Mouse (Mus musculus): Measurements from ENCODE around the gene Med29. TPM values are rescaled to one million over a fixed set of nuclear protein-coding genes. Genes with fewer than 3 reads are reported as not detected.
A peak's percentile ranks its signal among the peaks of the same experiment; 100 is the strongest.

Med29 gene
- polyA plus RNA-seq, 1 experiment from 2014 or later, result 57.7 TPM

DNA sequence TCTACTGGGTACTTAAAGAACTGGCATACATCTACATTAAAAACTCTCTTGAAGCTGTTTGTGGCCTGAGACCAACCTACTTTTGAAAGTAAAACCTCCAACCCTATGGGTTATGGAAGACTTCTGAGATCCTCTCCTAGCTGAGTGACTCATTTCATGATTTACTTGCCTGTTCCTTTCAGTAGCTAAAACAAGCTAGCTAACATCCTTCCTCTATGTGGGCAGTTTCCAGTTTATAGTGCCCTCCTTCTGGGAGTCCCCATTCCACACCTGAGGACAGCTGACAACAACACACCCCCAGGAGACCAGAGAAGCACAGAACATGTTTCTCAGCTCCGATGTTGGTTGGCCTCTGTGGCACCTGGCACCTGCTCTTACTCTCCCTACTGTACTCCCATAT is 30.5 kb upstream of the Med29 start:
- H3K9ac ChIP-seq, result no peak overlapping the region
- H3K4me2 ChIP-seq, result no peak overlapping the region
- H3K4me1 ChIP-seq, result 0 out of 2 replicates have a peak, but pooled peaks cover 4% of the 10 kb centered on the region
- H3K36me3 ChIP-seq, result peaks cover 76% of the 10 kb centered on the region
- no peak overlapping the region for H3K27ac ChIP-seq
- no peak for ATAC-seq (replicated peaks; ENCODE audit: low FRiP score)
- H3K9me3 ChIP-seq (replicated peaks), result no peaks in the 10 kb centered on the region
- no peak overlapping the region for H3K4me3 ChIP-seq (replicated peaks)
- 92% methylated on average over 1 of the region's 1 CpGs for WGBS
- no peaks in the 10 kb centered on the region for H3K27me3 ChIP-seq

DNA sequence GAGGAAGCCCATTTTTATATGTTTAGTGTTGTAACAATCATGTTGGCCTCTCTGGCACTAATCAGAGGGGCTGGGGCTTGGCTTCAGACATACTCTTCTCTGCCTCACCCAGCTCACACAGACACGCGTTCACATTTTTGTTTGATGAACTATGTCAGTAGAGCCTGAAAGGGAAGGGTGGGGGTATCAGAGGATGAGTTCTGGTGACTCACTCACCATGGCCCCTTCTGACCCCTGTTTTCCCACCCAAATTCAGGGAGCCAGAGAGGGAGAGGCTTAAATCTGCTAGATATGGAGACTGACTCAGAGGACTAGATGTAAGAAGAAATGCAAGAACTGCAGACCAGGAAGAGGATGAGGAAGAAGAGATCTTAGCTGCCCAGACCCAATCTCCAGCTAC is 26.9 kb upstream of the Med29 start:
- Histone ChIP-seq H3K9ac (no peak overlapping the region), H3K4me2 (no peak overlapping the region), H3K27ac (no peak overlapping the region), H3K9me3 (replicated peaks) (no peaks in the 10 kb centered on the region), H3K36me3 (peaks cover 98% of the 10 kb centered on the region), H3K4me3 (replicated peaks) (no peak overlapping the region), H3K27me3 (no peaks in the 10 kb centered on the region), H3K4me1 (0 out of 2 replicates have a peak, but pooled peaks cover 4% of the 10 kb centered on the region)
- 100% methylated on average over 2 of the region's 2 CpGs for WGBS
- no peak for ATAC-seq (replicated peaks; ENCODE audit: low FRiP score)

DNA sequence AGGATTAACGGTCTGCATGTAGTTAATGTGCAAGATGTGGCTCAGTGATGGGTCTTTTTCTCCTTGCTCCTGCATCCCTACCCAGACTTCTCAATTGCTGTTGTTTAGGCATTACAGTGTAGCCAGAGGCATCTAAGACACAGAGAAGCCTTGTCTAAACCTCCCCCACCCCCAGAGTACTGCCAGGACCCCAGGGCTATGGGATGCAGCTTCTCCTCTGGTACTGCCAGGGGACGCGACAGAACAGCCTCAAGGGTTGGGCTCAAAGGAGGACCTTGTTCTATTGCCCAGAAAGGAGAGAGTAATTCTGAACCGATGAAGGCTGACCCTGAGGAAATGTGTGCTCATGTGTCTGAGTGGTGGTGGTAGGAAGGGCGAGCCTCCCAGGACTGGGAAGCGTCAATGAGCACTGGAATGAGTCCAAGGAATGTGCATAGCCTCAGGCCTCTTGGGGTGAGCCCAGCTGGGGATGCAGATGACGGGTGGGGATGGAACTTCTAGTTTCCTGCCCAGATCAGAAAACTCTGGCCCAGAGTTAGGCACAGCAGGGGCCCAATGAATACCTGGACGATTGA is 25.7 kb upstream of the Med29 start:
- WGBS, result 74% methylated on average over 8 of the region's 8 CpGs
- Histone ChIP-seq H3K27ac (no peak overlapping the region), H3K9me3 (replicated peaks) (no peaks in the 10 kb centered on the region), H3K4me1 (0 out of 2 replicates have a peak, but pooled peaks cover 4% of the 10 kb centered on the region), H3K36me3 (peaks cover 98% of the 10 kb centered on the region), H3K4me3 (replicated peaks) (no peak overlapping the region), H3K9ac (no peak overlapping the region), H3K27me3 (no peaks in the 10 kb centered on the region), H3K4me2 (no peak overlapping the region)
- no peak for ATAC-seq (replicated peaks; ENCODE audit: low FRiP score)

DNA sequence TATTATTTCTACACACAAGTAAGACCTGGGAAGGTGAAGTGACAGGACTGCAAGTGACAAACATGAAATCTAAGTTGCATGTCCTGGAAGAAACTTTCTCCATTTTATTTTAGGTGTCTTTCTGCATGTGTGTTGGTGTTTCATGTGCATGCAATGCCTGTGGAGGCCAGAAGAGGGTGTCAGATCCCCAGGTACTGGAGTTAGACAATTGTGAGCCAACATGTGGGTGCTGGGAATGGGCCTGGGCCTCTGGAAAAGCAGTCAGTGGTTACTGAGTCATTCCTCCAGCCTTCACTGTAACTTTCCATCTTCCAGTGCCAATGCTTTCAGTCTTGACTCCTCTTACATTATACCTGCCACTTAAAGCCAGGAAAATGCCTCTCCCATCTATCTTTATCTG is 24.9 kb upstream of the Med29 start:
- H3K36me3 ChIP-seq, result peaks cover 98% of the 10 kb centered on the region
- no peak for ATAC-seq (replicated peaks; ENCODE audit: low FRiP score)
- no peak overlapping the region for H3K27ac ChIP-seq
- 0 out of 2 replicates have a peak, but pooled peaks cover 4% of the 10 kb centered on the region for H3K4me1 ChIP-seq
- H3K4me2 ChIP-seq, result no peak overlapping the region
- H3K4me3 ChIP-seq (replicated peaks), result no peak overlapping the region
- no peaks in the 10 kb centered on the region for H3K9me3 ChIP-seq (replicated peaks)
- no peak overlapping the region for H3K9ac ChIP-seq
- no peaks in the 10 kb centered on the region for H3K27me3 ChIP-seq

DNA sequence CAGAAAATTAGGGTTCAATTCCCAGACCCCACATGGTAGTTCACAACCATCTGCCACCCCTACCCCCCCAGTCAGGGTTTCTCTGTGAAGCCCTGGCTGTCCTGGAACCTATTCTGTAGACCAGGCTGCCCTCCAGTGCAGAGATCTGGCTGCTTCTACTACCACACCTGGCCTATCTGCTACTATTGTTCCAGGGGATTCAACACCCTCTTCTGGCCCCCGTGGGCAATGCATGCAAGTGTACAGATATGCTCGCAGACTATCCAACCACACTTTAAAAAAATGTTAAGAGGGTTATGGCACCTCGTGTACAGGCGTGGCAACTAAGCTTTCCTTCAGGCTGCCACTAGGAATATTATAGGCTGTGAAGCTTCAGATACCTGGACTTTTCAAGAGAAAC is 20.3 kb upstream of the Med29 start:
- Histone ChIP-seq H3K36me3 (peaks cover 98% of the 10 kb centered on the region), H3K9me3 (replicated peaks) (no peaks in the 10 kb centered on the region)

DNA sequence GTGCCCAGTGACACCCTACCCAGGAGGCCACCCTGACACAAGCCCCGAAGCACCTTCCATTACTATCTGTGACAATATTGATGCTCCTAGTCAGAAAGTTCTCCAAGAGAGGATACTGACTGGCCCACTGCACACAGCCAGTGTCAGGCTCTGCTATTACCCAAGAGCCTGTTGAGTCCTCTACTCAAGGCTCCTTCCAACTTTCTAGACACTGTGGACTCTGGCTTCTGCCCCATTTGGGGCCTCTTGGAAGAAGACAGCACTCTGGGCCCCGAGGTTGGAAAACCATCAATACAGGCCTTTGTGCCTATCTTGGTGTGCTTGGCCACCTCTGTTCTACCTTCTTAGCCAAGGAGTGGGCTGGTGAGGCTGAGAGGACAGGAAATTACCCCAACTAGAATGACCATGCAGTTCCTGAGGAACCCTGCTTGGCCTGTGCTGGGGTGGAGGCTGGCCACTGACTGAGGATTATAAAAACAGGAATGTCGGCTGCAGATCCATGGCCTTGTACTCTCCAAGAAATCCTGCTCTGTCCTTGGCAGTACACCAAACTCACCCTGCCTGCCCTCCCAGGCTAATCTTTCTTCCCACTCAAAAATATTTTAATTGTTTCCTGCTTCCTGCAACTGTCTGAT is 18.4 kb upstream of the Med29 start:
- Histone ChIP-seq H3K4me1 (no peaks in the 10 kb centered on the region), H3K4me2 (no peak overlapping the region), H3K4me3 (replicated peaks) (no peak overlapping the region), H3K27ac (no peak overlapping the region), H3K9me3 (replicated peaks) (no peaks in the 10 kb centered on the region), H3K27me3 (no peaks in the 10 kb centered on the region), H3K9ac (no peak overlapping the region), H3K36me3 (peaks cover 99% of the 10 kb centered on the region)
- no peak for ATAC-seq (replicated peaks; ENCODE audit: low FRiP score)
- WGBS, result 81% methylated on average over 3 of the region's 3 CpGs

More for the DNA sequence above, 20.3 kb upstream of the Med29 start:
- Histone ChIP-seq H3K4me3 (replicated peaks) (no peak overlapping the region), H3K4me2 (no peak overlapping the region), H3K4me1 (no peaks in the 10 kb centered on the region), H3K27ac (no peak overlapping the region), H3K9ac (no peak overlapping the region), H3K27me3 (no peaks in the 10 kb centered on the region)
- no peak for ATAC-seq (replicated peaks; ENCODE audit: low FRiP score)
- WGBS, result 90% methylated on average over 4 of the region's 4 CpGs

DNA sequence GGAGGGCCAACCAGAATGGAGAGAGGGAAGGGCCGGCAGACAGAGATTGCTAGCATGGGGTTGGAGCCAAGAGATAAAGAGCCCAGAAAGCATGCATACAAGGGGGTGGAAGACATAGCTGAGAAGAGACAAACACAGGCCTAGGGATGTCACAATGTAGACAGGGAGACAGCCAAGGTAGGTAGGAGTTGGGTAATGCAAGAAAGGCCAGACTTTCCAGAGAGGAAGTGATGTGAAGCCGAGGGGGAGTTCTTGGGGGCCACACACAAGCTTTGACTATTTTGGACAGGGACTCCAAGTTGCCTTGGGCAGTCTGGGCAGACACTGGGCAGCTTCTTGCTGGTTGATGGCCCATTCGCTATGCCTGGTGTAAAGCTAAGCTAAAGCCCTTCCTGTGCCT is 9.4 kb upstream of the Med29 start:
- H3K9me3 ChIP-seq (replicated peaks), result no peaks in the 10 kb centered on the region
- ATAC-seq (replicated peaks; ENCODE audit: low FRiP score), result no peak
- H3K4me1 ChIP-seq, result no peaks in the 10 kb centered on the region
- WGBS, result 74% methylated on average over 3 of the region's 3 CpGs
- H3K9ac ChIP-seq, result no peak overlapping the region
- no peak overlapping the region for H3K27ac ChIP-seq
- no peak overlapping the region for H3K4me3 ChIP-seq (replicated peaks)
- peaks cover 97% of the 10 kb centered on the region for H3K36me3 ChIP-seq
- no peaks in the 10 kb centered on the region for H3K27me3 ChIP-seq
- H3K4me2 ChIP-seq, result no peak overlapping the region

DNA sequence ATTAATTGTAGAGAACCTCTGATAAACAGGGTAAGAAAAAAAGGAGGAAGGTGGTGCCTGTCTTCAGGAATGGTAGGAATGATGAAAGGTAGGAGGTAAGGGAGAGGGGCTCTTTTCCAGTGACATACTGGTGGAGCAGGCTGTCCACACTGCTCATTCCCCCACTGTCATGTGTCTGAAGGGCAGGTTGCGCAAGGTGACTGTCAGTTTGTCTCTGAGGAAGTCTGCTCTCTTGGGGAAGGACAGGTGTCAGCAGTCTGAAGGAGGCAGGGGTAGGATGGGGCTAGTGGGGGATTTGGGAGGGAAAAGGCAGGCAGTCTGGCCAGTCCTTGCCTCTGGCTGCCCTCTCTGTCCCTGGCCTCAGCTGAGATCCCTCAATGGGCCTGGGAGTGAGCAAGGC is 8.5 kb upstream of the Med29 start:
- 100% methylated on average over 1 of the region's 1 CpGs for WGBS
- no peak overlapping the region for H3K4me2 ChIP-seq
- H3K27me3 ChIP-seq, result no peaks in the 10 kb centered on the region
- no peak overlapping the region for H3K27ac ChIP-seq
- ATAC-seq (replicated peaks; ENCODE audit: low FRiP score), result no peak; the same call in 1 of the 2 replicates
- peaks cover 97% of the 10 kb centered on the region for H3K36me3 ChIP-seq
- H3K4me3 ChIP-seq (replicated peaks), result no peak overlapping the region
- no peak overlapping the region for H3K9ac ChIP-seq
- H3K9me3 ChIP-seq (replicated peaks), result no peaks in the 10 kb centered on the region
- H3K4me1 ChIP-seq, result no peaks in the 10 kb centered on the region

DNA sequence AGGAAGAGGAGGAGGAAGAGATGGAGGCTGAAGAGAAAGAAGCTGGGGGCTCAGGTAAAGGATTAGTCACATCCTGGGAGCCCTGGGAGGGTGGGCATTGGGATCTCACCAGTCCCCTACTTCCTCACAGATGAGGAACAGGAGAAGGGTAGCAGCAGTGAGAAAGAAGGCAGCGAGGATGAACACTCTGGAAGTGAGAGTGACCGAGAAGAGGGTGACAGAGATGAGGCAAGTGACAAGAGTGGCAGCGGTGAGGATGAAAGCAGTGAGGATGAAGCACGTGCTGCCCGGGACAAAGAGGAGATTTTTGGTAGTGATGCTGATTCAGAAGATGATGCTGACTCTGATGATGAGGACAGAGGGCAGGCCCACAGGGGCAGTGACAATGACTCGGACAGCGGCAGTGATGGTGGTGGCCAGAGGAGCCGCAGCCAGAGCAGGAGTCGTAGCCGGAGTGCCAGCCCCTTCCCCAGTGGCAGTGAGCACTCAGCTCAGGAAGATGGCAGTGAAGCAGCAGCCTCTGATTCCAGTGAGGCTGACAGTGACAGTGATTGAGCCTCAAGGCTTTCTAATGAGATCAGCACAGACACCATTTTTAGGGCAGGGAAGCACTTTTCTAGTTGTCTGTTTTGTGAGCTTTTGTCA is 6.3 kb upstream of the Med29 start:
- H3K27ac ChIP-seq, result no peak overlapping the region
- H3K36me3 ChIP-seq, result peaks cover 92% of the 10 kb centered on the region
- no peaks in the 10 kb centered on the region for H3K9me3 ChIP-seq (replicated peaks)
- H3K4me3 ChIP-seq (replicated peaks), result no peak overlapping the region
- no peak overlapping the region for H3K4me2 ChIP-seq
- H3K9ac ChIP-seq, result no peak overlapping the region
- no peak for ATAC-seq (replicated peaks; ENCODE audit: low FRiP score)
- no peaks in the 10 kb centered on the region for H3K27me3 ChIP-seq
- 91% methylated on average over 10 of the region's 10 CpGs for WGBS
- peaks cover 4% of the 10 kb centered on the region for H3K4me1 ChIP-seq

DNA sequence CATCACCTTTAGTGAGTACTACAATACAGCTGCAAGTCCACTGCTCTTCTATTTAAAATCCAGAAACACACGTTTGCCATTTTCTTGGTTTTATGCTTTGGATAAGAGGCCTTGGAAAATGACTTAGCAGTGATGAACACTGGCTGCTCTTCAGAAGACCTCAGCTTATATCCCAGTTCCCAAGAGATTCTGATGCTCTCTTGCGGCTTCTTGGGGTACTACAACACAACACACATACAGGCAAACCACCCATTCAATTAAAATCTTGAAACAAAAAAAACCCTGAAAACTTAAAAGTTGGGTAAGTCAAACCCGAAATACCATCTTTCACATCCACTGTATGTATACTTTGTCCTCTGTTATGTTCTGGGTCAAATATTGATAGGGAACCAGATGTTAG is 5.5 kb upstream of the Med29 start:
- no peak overlapping the region for H3K9ac ChIP-seq
- H3K9me3 ChIP-seq (replicated peaks), result no peaks in the 10 kb centered on the region
- no peak overlapping the region for H3K27ac ChIP-seq
- no peak for ATAC-seq (replicated peaks; ENCODE audit: low FRiP score)
- WGBS, result 70% methylated on average over 3 of the region's 3 CpGs
- H3K4me3 ChIP-seq (replicated peaks), result no peak overlapping the region
- peaks cover 84% of the 10 kb centered on the region for H3K36me3 ChIP-seq
- peaks cover 10% of the 10 kb centered on the region for H3K4me1 ChIP-seq
- no peak overlapping the region for H3K4me2 ChIP-seq
- no peaks in the 10 kb centered on the region for H3K27me3 ChIP-seq

DNA sequence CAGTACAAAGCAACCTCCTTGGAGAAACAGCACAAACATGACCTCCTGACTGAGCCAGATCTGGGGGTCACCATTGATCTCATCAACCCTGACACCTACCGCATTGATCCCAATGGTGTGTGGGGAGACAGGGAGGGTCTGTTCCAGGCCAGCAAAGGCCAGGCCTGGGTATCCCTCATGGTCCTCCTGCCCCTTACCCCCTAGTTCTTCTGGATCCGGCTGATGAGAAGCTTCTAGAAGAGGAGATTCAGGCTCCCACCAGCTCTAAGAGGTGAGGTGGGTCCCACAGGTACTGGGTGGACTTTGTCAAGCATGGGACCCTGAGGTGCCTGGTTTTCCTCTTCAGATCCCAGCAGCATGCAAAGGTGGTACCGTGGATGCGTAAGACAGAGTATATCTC is 2.9 kb upstream of the Med29 start:
- peaks cover 20% of the 10 kb centered on the region for H3K4me1 ChIP-seq
- peaks cover 63% of the 10 kb centered on the region for H3K36me3 ChIP-seq
- 93% methylated on average over 4 of the region's 4 CpGs for WGBS
- no peak overlapping the region for H3K4me2 ChIP-seq
- no peaks in the 10 kb centered on the region for H3K27me3 ChIP-seq
- no peak for ATAC-seq (replicated peaks; ENCODE audit: low FRiP score)
- H3K4me3 ChIP-seq (replicated peaks), result no peak overlapping the region
- H3K27ac ChIP-seq, result no peak overlapping the region
- H3K9me3 ChIP-seq (replicated peaks), result no peaks in the 10 kb centered on the region
- H3K9ac ChIP-seq, result no peak overlapping the region

DNA sequence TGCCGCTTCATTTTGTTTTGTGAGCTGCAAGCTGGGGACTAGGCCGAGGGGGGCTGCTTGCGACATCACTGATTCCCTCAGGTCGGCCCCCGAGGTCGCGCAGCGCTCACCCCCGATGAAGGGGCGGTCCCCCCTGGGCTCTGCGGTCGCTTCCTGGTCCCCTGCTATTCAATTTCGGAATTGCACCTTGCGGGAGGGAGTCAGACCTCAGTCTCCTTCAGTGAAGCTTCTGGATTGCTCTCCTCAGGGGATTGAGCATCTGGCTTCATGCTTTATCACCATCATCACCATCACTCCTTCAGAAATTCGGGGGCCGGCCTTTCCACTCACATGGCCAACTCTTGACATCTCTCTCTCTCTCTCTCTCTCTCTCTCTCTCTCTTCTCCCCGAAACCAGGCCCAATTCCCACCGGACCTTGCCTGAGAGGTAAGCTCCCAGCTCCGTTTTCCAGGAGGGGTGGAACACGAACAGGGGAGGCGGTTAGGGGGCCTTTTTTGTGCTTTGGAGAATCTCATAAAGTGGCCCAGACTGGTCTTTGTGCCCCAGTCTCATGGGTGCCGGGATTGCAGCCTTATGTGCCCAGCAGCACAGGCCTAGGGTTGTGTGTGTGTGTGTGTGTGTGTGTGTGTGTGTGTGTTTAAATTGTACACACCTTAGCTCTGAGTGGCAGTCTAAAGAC is 904 bp upstream of the Med29 start:
- no peak for ATAC-seq (replicated peaks; ENCODE audit: low FRiP score)
- Histone ChIP-seq H3K4me2 (peak overlapping the region; percentile 85), H3K27ac (peak overlapping the region; percentile 89), H3K27me3 (no peaks in the 10 kb centered on the region), H3K36me3 (peaks cover 64% of the 10 kb centered on the region), H3K4me1 (peaks cover 22% of the 10 kb centered on the region), H3K4me3 (replicated peaks) (peak overlapping the region; percentile 96), H3K9ac (peak overlapping the region; percentile 91), H3K9me3 (replicated peaks) (no peaks in the 10 kb centered on the region)
- WGBS, result 6% methylated on average over 22 of the region's 22 CpGs

Data from kidney, embryonic 15.5 days (tissue).